Mouse (Mus musculus) heart, postnatal 0 days (tissue): ENCODE data around the gene Trex1.

ENCODE experiments used
- CTCF ChIP-seq: IDR thresholded peaks from 2 replicates; pipeline ENCODE4 v1.5.1; 2016; ENCODE audit warnings: antibody characterized with exemption, control low read depth, low read depth
- EP300 ChIP-seq: IDR thresholded peaks from 2 replicates; pipeline ENCODE4 v1.6.1; 2016; ENCODE audit warnings: antibody characterized with exemption, low read depth

DNA sequence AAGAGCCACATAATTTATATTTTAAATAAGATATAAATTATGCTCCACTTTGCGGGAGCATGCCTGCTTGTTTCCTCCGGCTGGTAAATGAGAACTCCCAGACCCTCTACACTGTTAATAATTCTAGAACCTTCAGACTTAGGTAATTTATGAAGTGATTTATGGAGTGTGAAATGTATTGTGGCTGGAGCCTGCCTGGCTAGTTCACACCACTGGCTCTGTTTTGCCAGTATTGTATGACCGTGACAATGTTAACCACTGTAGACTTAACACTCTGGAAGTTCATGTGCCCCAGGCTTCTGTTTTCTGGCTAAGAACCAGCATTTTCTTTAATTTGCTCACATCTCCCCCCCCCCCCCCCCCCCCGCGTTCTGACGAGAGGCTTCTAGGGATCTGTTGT is 47.8 kb upstream of the Trex1 start:
- TF ChIP-seq CTCF (no peak), EP300 (no peak)
